Mouse (Mus musculus) inflammation-experienced regulatory T-cells, adult 6 months (primary cell): Measurements from ENCODE around the gene 4930524J08Rik. TPM values are rescaled to one million over a fixed set of nuclear protein-coding genes. Genes with fewer than 3 reads are reported as not detected.

Experiments
- ATAC-seq: one replicate; pipeline ENCODE4 v1.8.0; 2017
- polyA plus RNA-seq, 3 experiments: library from polyadenylated mRNA; unstranded; fragments of 100-300 nt; shearing (Covaris generic); gene quantifications; one replicate each; pipeline ENCODE4 v1.2.1; 2017

4930524J08Rik gene
- polyA plus RNA-seq, 3 experiments from 2014 or later: not detected

DNA sequence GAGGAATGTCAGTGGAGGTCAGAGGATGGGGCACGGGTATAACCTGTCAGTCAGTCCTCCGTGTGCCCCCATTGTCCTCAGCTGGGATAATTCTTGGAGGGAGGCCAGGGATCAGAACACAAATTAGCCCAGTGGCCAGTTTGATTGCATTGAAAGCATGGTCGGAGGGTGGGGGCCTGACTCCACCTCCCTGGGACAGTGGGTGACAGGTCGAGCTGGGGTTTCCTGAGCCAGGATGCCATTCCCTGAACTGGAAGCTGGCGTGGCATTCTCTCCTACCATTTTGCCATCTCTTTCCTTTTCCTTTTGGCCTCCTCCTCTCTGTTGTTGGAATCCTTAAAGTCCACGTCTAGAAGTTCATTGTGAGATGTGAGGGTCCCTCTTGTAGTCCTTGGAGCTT, 27.0 kb downstream of the 4930524J08Rik start:
- ATAC-seq: no peak

DNA sequence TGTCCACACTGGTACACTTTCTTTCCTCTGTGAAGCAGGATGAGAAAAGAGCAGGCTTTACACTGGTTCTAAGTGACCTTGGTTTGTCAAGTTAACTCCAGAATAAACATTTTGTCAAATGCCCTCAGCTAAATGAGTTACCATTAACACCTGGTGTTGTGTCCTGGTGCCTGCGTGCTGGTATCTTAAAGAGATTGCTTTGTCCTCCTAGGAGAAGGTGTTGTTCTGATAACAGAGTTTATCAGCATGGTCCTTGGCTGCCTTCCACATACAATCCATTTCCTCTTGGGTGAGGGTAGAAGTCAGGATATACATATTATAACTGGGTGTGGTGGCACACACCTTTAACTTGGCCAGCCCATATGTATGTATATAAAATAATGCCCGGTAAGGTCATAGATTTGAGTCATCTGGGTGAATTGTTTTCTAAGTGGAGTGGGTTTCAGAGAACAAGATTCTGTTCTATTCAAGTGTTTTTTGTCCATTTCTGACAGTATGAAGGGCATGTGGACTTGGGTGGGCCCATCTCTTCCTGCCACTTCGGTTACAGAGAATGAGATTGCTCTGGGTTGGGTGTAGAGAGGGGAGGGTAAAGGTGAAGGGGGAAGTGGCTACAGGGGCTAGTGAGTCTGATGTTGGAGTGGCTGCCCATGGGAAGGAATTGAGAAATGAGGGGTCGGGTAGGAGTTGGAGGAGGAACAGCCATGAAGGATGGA, 27.6 kb downstream of the 4930524J08Rik start:
- ATAC-seq: no peak

DNA sequence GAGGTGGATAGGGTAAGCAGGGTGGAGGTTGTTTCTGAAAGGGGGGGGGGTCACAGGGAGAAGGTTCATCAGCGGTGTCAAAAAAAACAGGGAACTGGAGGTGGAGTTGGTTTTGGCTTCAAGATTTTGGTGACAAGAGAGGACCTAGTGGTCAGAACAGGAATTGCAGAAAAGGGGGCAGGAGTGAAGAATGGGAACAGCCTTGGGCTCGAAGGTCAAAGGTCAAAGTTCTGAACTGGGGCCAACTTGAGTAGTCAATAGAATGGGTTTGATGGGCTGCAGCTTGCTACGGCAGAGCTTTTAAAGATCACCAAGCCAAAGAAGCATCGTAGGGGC, 28.1 kb downstream of the 4930524J08Rik start:
- ATAC-seq: peak; percentile 43

DNA sequence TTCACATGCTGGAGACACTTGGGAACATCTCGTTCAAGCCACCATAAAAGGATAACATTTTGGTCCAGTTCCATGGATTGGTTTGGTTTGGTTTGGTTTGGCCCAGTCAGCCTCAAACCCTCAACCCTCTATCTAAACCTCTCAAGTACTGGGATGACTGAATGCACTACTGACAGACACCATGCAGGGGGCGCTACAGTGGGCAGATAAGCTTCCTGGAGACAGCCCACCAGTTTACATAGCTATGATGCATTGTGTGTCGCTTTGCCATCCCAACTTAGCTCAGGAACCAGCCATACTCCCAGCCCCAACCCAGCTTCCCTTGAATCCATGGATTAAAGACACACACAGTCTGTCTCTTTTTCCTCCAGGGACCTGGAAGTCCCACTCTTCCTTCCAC, 29.6 kb downstream of the 4930524J08Rik start:
- ATAC-seq: no peak

DNA sequence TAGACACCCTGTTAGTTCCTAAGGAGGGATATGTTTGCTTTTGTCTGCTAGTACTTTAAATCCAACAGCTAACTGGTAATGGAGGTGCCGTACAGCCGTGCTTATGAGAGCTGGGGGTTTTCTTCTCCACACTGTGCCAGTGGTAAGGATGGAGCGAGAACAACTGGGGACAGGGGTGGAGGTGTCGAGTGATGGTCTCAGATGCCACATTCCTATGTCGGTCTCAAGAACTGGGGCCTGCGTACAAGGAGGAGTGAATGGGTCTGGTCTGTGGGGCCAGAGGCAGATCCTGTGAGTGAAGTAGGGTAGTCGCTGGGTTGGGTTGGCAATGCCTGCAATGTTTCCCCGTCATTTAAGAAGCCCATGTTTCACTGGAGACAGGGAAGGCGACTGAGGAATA, 33.7 kb downstream of the 4930524J08Rik start:
- no peak for ATAC-seq

DNA sequence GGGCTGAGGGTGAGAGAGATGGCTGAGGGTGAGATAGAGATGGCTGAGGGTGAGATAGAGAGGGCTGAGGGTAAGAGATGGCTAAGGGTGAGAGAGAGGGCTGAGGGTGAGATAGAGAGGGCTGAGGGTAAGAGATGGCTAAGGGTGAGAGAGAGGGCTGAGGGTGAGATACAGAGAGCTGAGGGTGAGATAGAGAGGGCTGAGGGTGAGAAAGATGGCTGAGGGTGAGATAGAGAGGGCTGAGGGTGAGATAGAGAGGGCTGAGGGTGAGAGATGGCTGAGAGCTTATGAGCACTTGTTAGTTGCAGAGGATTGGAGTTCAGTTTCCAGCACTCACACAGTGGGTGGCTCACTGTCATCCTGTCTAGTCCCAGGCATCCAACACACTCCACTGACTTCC, 41.2 kb downstream of the 4930524J08Rik start:
- ATAC-seq: no peak

DNA sequence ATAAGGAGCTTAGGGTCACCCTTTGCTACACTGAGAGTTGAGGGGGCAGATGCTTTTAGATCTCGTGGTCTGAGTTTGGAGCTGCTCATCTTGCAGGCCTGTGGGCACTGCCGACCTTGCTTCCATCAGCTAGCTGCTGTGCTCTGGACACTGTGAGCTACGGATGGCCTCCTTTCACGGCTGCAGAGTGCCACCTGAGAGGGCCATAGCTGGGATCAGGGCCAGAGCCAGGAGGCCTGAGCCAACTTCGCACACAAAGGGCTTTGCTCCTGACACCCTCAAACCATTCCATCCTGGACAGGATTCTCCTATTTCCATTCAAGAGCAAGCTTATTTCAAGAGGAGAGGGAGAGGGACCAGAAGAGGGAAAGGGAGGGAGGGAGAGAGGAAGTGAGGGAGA, 45.5 kb downstream of the 4930524J08Rik start:
- no peak for ATAC-seq

DNA sequence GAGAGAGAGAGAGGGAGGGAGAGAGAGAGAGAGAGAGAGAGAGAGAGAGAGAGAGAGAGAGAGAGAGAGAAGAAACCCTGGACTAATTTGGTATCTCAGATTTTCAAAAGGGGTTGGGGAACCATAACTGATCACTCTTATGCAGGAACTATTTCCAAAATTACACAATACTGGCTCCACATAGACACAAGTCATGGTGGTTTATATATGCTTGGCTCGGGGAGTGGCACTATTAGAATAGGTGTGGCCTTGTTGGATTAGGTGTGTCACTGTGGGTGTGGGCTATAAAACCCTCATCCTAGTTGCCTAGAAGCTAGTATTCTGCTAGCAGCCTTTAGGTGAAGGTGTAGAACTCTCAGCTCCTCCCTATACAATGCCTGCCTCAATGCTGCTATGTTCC, 46.0 kb downstream of the 4930524J08Rik start:
- no peak for ATAC-seq

Other genes with a start within 250 kb of the 4930524J08Rik start
- 1 to 10 TPM; 1.6 to 3.3 (median 2.5) TPM for gene Rasgef1b, start 250.0 kb upstream of the 4930524J08Rik start, polyA plus RNA-seq
- gene Vamp9, start 72.8 kb upstream of the 4930524J08Rik start, polyA plus RNA-seq: not detected
- 10 to 100 TPM; 43.1 to 68.3 (median 56.9) TPM for gene Hnrnpd, start 123 bp upstream of the 4930524J08Rik start, polyA plus RNA-seq
- gene Hnrnpdl, start 60.6 kb downstream of the 4930524J08Rik start, polyA plus RNA-seq: 100 to 1,000 TPM; 121 to 134 (median 123) TPM
- gene Enoph1, start 60.9 kb downstream of the 4930524J08Rik start, polyA plus RNA-seq: 10 to 100 TPM; 25.5 to 32.2 (median 30.2) TPM
- gene Tmem150c, start 180.7 kb downstream of the 4930524J08Rik start, polyA plus RNA-seq: not detected